Mouse (Mus musculus): ENCODE measurements at regions not wholly inside any gene's neighbourhood (a gene's known extent, or its start where the extent isn't known, plus 50 kb on each side); places are given as distances from the start of the nearest gene placed in this dataset.

GRCm38 (mm10) chr15:31087607-31088006, 136.5 kb upstream of the Dap start:
- Histone ChIP-seq H3K9me3 (replicated peaks; ENCODE audit: control insufficient read depth, low read length) (no peaks in the 10 kb centered on the region; the same call in 1 of the 2 replicates), H3K4me2 (ENCODE audit: low read length) (no peak overlapping the region), H3K4me1 (ENCODE audit: control insufficient read depth, insufficient read depth, low read length) (no peaks in the 10 kb centered on the region), H3K36me3 (ENCODE audit: control insufficient read depth, insufficient read depth, low read length) (no peaks in the 10 kb centered on the region), H3K27ac (ENCODE audit: low read depth, low read length) (no peak overlapping the region), H3K4me3 (ENCODE audit: low read depth, low read length) (no peak overlapping the region), H3K9ac (ENCODE audit: low read length) (no peak overlapping the region), H3K27me3 (replicated peaks; ENCODE audit: control insufficient read depth, insufficient read depth, low read length) (no peaks in the 10 kb centered on the region)
- 77% methylated on average over 1 of the region's 1 CpGs for WGBS
- DNase-seq (ENCODE audit: low spot score) (peak; percentile 77), ATAC-seq (peak; percentile 72; the same call in 1 of the 2 replicates)

GRCm38 (mm10) chr15:31091916-31092570, 132.1 kb upstream of the Dap start:
- 64% methylated on average over 5 of the region's 5 CpGs for WGBS
- no peaks in the 10 kb centered on the region for H3K36me3 ChIP-seq (ENCODE audit: control insufficient read depth, insufficient read depth, low read length)
- H3K4me2 ChIP-seq (ENCODE audit: low read length), result no peak overlapping the region
- H3K9me3 ChIP-seq (replicated peaks; ENCODE audit: control insufficient read depth, low read length), result no peaks in the 10 kb centered on the region
- H3K4me3 ChIP-seq (ENCODE audit: low read depth, low read length), result no peak overlapping the region
- H3K9ac ChIP-seq (ENCODE audit: low read length), result no peak overlapping the region
- H3K4me1 ChIP-seq (ENCODE audit: control insufficient read depth, insufficient read depth, low read length), result no peaks in the 10 kb centered on the region
- no peak overlapping the region for H3K27ac ChIP-seq (ENCODE audit: low read depth, low read length)
- ATAC-seq (peak; percentile 73; the same call in 1 of the 2 replicates), DNase-seq (ENCODE audit: low spot score) (peak; percentile 87)
- no peaks in the 10 kb centered on the region for H3K27me3 ChIP-seq (replicated peaks; ENCODE audit: control insufficient read depth, insufficient read depth, low read length)

GRCm38 (mm10) chr15:31096206-31096605, 127.9 kb upstream of the Dap start:
- no peak overlapping the region for H3K4me2 ChIP-seq (ENCODE audit: low read length)
- no peak for ATAC-seq

GRCm38 (mm10) chr15:31097301-31097700, 126.8 kb upstream of the Dap start:
- H3K27me3 ChIP-seq (replicated peaks; ENCODE audit: control insufficient read depth, insufficient read depth, low read length), result no peaks in the 10 kb centered on the region
- peak; percentile 37 for DNase-seq (ENCODE audit: low spot score)
- no peak overlapping the region for H3K27ac ChIP-seq (ENCODE audit: low read depth, low read length)
- WGBS, result 68% methylated on average over 4 of the region's 4 CpGs
- no peak overlapping the region for H3K4me3 ChIP-seq (ENCODE audit: low read depth, low read length)
- no peaks in the 10 kb centered on the region for H3K36me3 ChIP-seq (ENCODE audit: control insufficient read depth, insufficient read depth, low read length)
- H3K9me3 ChIP-seq (replicated peaks; ENCODE audit: control insufficient read depth, low read length), result no peaks in the 10 kb centered on the region
- H3K9ac ChIP-seq (ENCODE audit: low read length), result no peak overlapping the region
- H3K4me2 ChIP-seq (ENCODE audit: low read length), result no peak overlapping the region
- no peaks in the 10 kb centered on the region for H3K4me1 ChIP-seq (ENCODE audit: control insufficient read depth, insufficient read depth, low read length)
- ATAC-seq, result no peak

More at GRCm38 (mm10) chr15:31096206-31096605, 127.9 kb upstream of the Dap start:
- Histone ChIP-seq H3K9me3 (replicated peaks; ENCODE audit: control insufficient read depth, low read length) (no peaks in the 10 kb centered on the region), H3K27me3 (replicated peaks; ENCODE audit: control insufficient read depth, insufficient read depth, low read length) (no peaks in the 10 kb centered on the region), H3K9ac (ENCODE audit: low read length) (no peak overlapping the region), H3K4me3 (ENCODE audit: low read depth, low read length) (no peak overlapping the region), H3K36me3 (ENCODE audit: control insufficient read depth, insufficient read depth, low read length) (no peaks in the 10 kb centered on the region), H3K27ac (ENCODE audit: low read depth, low read length) (no peak overlapping the region), H3K4me1 (ENCODE audit: control insufficient read depth, insufficient read depth, low read length) (no peaks in the 10 kb centered on the region)
- no peak for DNase-seq (ENCODE audit: low spot score)
- 95% methylated on average over 7 of the region's 7 CpGs for WGBS

DNA sequence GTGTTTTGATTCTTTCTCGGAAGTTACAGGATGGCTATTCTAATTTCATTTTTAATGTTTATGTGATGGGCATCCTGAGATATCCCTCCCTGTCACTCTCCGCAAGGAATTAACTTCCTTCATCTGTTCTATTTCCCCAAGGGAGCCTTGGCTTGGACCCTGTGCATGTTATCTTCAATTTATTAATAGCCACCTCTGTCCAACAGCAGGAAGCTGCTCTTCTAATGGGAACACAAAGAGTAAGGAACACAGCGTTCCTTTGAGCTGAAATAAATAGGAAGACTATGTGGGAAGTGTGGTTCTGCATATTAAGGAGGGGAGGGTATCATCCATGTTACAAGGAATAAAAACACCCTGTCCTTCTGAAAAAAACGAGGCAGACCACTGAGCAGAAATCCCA, 119.4 kb upstream of the Dap start:
- H3K4me3 ChIP-seq (ENCODE audit: low read depth, low read length), result no peak overlapping the region
- H3K9ac ChIP-seq (ENCODE audit: low read length), result no peak overlapping the region
- no peaks in the 10 kb centered on the region for H3K36me3 ChIP-seq (ENCODE audit: control insufficient read depth, insufficient read depth, low read length)
- no peaks in the 10 kb centered on the region for H3K4me1 ChIP-seq (ENCODE audit: control insufficient read depth, insufficient read depth, low read length)
- DNase-seq (ENCODE audit: low spot score) (no peak), ATAC-seq (no peak)
- no peak overlapping the region for H3K4me2 ChIP-seq (ENCODE audit: low read length)
- no peaks in the 10 kb centered on the region for H3K27me3 ChIP-seq (replicated peaks; ENCODE audit: control insufficient read depth, insufficient read depth, low read length)
- no peak overlapping the region for H3K27ac ChIP-seq (ENCODE audit: low read depth, low read length)
- 81% methylated on average over 4 of the region's 4 CpGs for WGBS
- H3K9me3 ChIP-seq (replicated peaks; ENCODE audit: control insufficient read depth, low read length), result no peaks in the 10 kb centered on the region

DNA sequence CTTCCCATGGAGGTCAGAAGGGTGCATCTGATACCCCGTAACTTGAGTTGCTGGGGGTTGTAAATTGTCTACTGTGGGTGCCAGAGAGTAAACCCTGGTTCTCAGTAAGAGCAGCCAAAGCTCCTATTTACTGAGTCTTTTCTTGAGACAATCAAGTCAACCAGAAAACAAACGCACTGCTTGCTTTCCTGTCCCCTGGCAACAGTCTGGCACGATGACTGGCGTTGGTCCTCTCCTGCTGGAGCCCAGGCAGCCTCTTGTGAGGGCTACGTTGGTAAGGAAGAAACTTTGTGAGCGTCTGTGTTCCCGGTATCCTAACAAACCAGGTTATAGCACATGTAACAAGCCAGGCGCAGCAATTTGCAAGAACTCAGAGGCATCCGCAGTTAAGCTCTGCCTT, 117.2 kb upstream of the Dap start:
- H3K27ac ChIP-seq (ENCODE audit: low read depth, low read length), result no peak overlapping the region
- no peak overlapping the region for H3K9ac ChIP-seq (ENCODE audit: low read length)
- ATAC-seq (no peak), DNase-seq (ENCODE audit: low spot score) (no peak)
- H3K9me3 ChIP-seq (replicated peaks; ENCODE audit: control insufficient read depth, low read length), result no peaks in the 10 kb centered on the region
- H3K4me2 ChIP-seq (ENCODE audit: low read length), result no peak overlapping the region
- no peaks in the 10 kb centered on the region for H3K36me3 ChIP-seq (ENCODE audit: control insufficient read depth, insufficient read depth, low read length)
- WGBS, result 80% methylated on average over 9 of the region's 9 CpGs
- H3K4me3 ChIP-seq (ENCODE audit: low read depth, low read length), result no peak overlapping the region
- H3K4me1 ChIP-seq (ENCODE audit: control insufficient read depth, insufficient read depth, low read length), result no peaks in the 10 kb centered on the region
- no peaks in the 10 kb centered on the region for H3K27me3 ChIP-seq (replicated peaks; ENCODE audit: control insufficient read depth, insufficient read depth, low read length)

DNA sequence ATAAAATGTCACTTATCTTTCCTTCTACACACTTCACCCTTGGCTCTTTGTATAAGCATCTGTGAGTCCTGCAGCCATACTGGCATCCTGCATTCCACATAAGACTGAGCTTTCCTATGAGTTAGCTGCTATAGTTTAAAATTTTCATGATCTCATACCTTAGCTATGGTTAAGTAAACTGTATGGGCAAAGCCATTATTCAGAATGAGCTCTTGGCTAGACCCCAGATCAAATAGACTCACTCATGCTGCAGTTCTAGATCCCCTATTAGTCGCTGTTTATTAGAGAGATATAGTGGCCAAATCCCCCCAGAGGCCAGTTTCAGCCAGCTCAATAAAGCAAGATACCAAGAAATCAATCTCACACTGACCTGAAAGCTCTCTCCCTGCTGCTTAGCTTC, 110.9 kb upstream of the Dap start:
- Histone ChIP-seq H3K4me2 (ENCODE audit: low read length) (no peak overlapping the region), H3K27ac (ENCODE audit: low read depth, low read length) (no peak overlapping the region), H3K27me3 (replicated peaks; ENCODE audit: control insufficient read depth, insufficient read depth, low read length) (no peaks in the 10 kb centered on the region), H3K9me3 (replicated peaks; ENCODE audit: control insufficient read depth, low read length) (no peaks in the 10 kb centered on the region), H3K4me1 (ENCODE audit: control insufficient read depth, insufficient read depth, low read length) (no peaks in the 10 kb centered on the region), H3K4me3 (ENCODE audit: low read depth, low read length) (no peak overlapping the region), H3K9ac (ENCODE audit: low read length) (no peak overlapping the region), H3K36me3 (ENCODE audit: control insufficient read depth, insufficient read depth, low read length) (no peaks in the 10 kb centered on the region)
- 82% methylated on average over 1 of the region's 1 CpGs for WGBS
- ATAC-seq (no peak), DNase-seq (ENCODE audit: low spot score) (no peak)

DNA sequence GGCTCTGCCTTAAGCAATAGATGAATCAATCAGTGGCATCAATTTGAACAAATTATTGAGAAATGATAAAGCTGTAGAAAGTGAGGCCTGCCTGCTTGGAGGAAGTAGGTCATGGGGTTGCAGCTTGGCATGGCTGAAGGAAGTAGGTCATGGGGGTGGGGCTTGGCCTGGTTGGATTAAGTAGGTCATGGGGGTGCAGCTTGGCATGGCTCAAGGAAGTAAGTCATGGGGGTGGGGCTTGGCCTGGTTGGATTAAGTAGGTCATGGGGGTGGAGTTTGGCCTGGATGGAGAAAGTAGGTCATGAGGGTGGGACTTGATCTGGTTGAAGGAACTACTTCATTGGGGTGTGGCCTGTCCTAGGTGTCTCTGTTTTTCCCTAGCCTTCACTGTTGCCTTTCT, 106.8 kb upstream of the Dap start:
- Histone ChIP-seq H3K36me3 (ENCODE audit: control insufficient read depth, insufficient read depth, low read length) (no peaks in the 10 kb centered on the region), H3K9ac (ENCODE audit: low read length) (no peak overlapping the region), H3K9me3 (replicated peaks; ENCODE audit: control insufficient read depth, low read length) (no peaks in the 10 kb centered on the region), H3K27ac (ENCODE audit: low read depth, low read length) (no peak overlapping the region), H3K4me2 (ENCODE audit: low read length) (no peak overlapping the region), H3K27me3 (replicated peaks; ENCODE audit: control insufficient read depth, insufficient read depth, low read length) (no peaks in the 10 kb centered on the region), H3K4me3 (ENCODE audit: low read depth, low read length) (no peak overlapping the region), H3K4me1 (ENCODE audit: control insufficient read depth, insufficient read depth, low read length) (no peaks in the 10 kb centered on the region)
- no peak for ATAC-seq
- no peak for DNase-seq (ENCODE audit: low spot score)

DNA sequence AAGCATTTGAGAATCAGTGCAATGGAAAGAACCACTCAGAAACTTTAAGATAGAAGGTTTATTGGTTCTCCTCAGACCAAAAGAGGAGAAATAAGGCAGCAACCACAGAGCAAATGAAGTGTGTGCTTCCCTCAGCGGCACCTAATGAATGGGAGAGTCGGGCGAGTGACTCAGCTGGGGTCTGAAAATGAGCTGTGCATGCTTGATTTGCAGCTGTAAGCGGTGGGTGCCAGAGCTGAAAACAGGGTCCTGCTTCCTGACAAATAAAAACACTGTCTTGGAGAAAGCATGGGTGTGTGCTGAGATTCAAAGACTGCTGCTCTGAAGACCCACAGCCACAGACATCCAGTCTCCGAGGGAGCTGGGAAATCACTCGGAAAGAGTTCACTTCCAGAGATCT, 104.0 kb upstream of the Dap start:
- Histone ChIP-seq H3K9ac (ENCODE audit: low read length) (no peak overlapping the region), H3K27me3 (replicated peaks; ENCODE audit: control insufficient read depth, insufficient read depth, low read length) (no peaks in the 10 kb centered on the region), H3K4me3 (ENCODE audit: low read depth, low read length) (no peak overlapping the region), H3K27ac (ENCODE audit: low read depth, low read length) (no peak overlapping the region), H3K4me2 (ENCODE audit: low read length) (no peak overlapping the region), H3K4me1 (ENCODE audit: control insufficient read depth, insufficient read depth, low read length) (no peaks in the 10 kb centered on the region), H3K9me3 (replicated peaks; ENCODE audit: control insufficient read depth, low read length) (no peaks in the 10 kb centered on the region), H3K36me3 (ENCODE audit: control insufficient read depth, insufficient read depth, low read length) (no peaks in the 10 kb centered on the region)
- ATAC-seq (no peak), DNase-seq (ENCODE audit: low spot score) (peak; percentile 13)
- WGBS, result 39% methylated on average over 6 of the region's 6 CpGs

All from forebrain, embryonic 14.5 days (tissue).